Mouse (Mus musculus) spleen, adult 2 months (tissue): Measurements from ENCODE around the gene Apon.

Experiments used
- CTCF ChIP-seq: fragments of 200-500 bp; IDR thresholded peaks from 2 replicates; pipeline ENCODE4 v1.5.1; 2011; ENCODE audit warnings: mild to moderate bottlenecking, inconsistent platforms; ENCODE audit not compliant: insufficient read depth, insufficient read length, insufficient replicate concordance; ENCODE audit errors: extremely low read depth
- POLR2A ChIP-seq: fragments of 200-500 bp; IDR thresholded peaks from 2 replicates; pipeline ENCODE4 v1.6.1; 2011; ENCODE audit warnings: low read depth, low read length, inconsistent platforms

- TF ChIP-seq CTCF (no peak), POLR2A (no peak)
Measured at GRCm38 (mm10) chr10:128236321-128236720, 17.6 kb upstream of the Apon start.
